Mouse (Mus musculus) limb, embryonic 14.5 days (tissue): ENCODE measurements around the gene Ctxn1. TPM values are rescaled to one million over a fixed set of nuclear protein-coding genes. Genes with fewer than 3 reads are reported as not detected.

Experiments used
- ATAC-seq: fragments of 200-750 bp; cut with Nextera tagmentation; 2 replicates; pipeline ENCODE4 v1.8.0; 2017; ENCODE audit warnings: low read depth, moderate number of reproducible peaks, moderate TSS enrichment; ENCODE audit not compliant: low FRiP score
- DNase-seq: peaks from one replicate; pipeline ENCODE4 v3.0.0-alpha.2; 2015; ENCODE audit warnings: low spot score
- H3K27ac ChIP-seq: fragments of 300-500 bp; sonication (generic); replicated peaks from 2 replicates; pipeline ENCODE4 v1.5.1; 2014; ENCODE audit warnings: low read depth, mild to moderate bottlenecking, low read length, moderate library complexity, mixed read lengths
- H3K27me3 ChIP-seq: fragments of 300-500 bp; sonication (generic); 2 replicates; pipeline ENCODE4 v1.6.1; 2014; ENCODE audit warnings: low read length, mixed read lengths; ENCODE audit not compliant: control insufficient read depth, insufficient read depth
- H3K36me3 ChIP-seq: fragments of 300-500 bp; sonication (generic); 2 replicates; pipeline ENCODE4 v1.6.1; 2014; ENCODE audit warnings: mild to moderate bottlenecking, low read length, moderate library complexity, mixed read lengths; ENCODE audit not compliant: control insufficient read depth, insufficient read depth
- H3K4me1 ChIP-seq: fragments of 300-500 bp; sonication (generic); 2 replicates; pipeline ENCODE4 v1.6.1; 2014; ENCODE audit warnings: antibody characterized with exemption, low read length, mixed read lengths; ENCODE audit not compliant: control insufficient read depth, insufficient read depth
- H3K4me2 ChIP-seq: fragments of 300-500 bp; sonication (generic); replicated peaks from 2 replicates; pipeline ENCODE4 v1.6.1; 2014; ENCODE audit warnings: low read depth, mild to moderate bottlenecking, low read length, moderate library complexity; ENCODE audit not compliant: severe bottlenecking
- H3K4me3 ChIP-seq: fragments of 300-500 bp; sonication (generic); replicated peaks from 2 replicates; pipeline ENCODE4 v1.5.1; 2014; ENCODE audit warnings: low read length
- H3K9ac ChIP-seq: fragments of 300-500 bp; sonication (generic); 2 replicates; pipeline ENCODE4 v1.6.1; 2014; ENCODE audit warnings: mild to moderate bottlenecking, low read depth, low read length, moderate library complexity; ENCODE audit not compliant: severe bottlenecking
- H3K9me3 ChIP-seq: fragments of 300-500 bp; sonication (generic); 2 replicates; pipeline ENCODE4 v1.6.1; 2016; ENCODE audit warnings: low read length; ENCODE audit not compliant: control insufficient read depth
- POLR2A ChIP-seq: fragments of 200-500 bp; IDR thresholded peaks from 2 replicates; pipeline ENCODE4 v1.8.0; 2012; ENCODE audit warnings: inconsistent platforms, mild to moderate bottlenecking, moderate library complexity, borderline replicate concordance; ENCODE audit not compliant: insufficient read depth, insufficient read length; ENCODE audit errors: extremely low read depth
- WGBS: fragments of 180-500 bp; shearing (Covaris S2); extraction: QIAGEN DNeasy Blood & Tissue Kit; methylation state at CpG from one replicate; pipeline ENCODE4 v1.1.7; 2014; 5-methylcytosine and 5-hydroxymethylcytosine counted together
- polyA plus RNA-seq, 2 experiments: library from polyadenylated mRNA; depleted of rRNA in 1 of 2; stranded (reverse) in 1 of 2; unstranded in 1 of 2; fragments of >200 nt; fragmentation: Nextera tagmentation in 1 of 2; extraction: Ambion mirVana in 1 of 2; gene quantifications; 2 replicates each; pipeline versions ENCODE4 v1.2.1 to v1.2.3; 2012 to 2014

The Ctxn1 gene
- polyA plus RNA-seq, 2 experiments, result 54.9 to 102 TPM

DNA sequence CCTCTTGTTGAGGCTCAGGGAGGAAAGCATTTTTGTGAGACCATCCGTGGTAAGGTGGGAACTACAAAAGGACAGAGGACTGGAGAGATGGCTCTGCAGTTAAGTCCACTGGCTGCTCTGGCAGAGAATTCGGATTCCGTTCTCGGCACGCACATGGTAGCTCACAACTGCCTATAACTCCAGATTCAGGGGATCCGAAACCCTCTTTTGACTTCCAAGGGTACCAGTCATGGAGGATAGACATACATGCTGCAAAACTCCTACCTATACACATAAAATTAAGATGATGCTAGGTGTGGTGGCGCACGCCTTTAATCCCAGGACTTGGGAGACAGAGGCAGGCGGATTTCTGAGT is 17.0 kb upstream of the Ctxn1 start:
- 21% methylated on average over 9 of the region's 9 CpGs for WGBS
- Histone ChIP-seq H3K27ac (peak overlapping the region; percentile 41; the same call in 1 of the 2 replicates), H3K9ac (peak overlapping the region; percentile 77), H3K27me3 (no peaks in the 10 kb centered on the region), H3K4me3 (peak overlapping the region; percentile 83), H3K36me3 (peaks cover 26% of the 10 kb centered on the region), H3K9me3 (no peaks in the 10 kb centered on the region), H3K4me2 (peak overlapping the region; percentile 58), H3K4me1 (peaks cover 4% of the 10 kb centered on the region)
- peak; percentile 31 for ATAC-seq
- no peak for DNase-seq
- TF ChIP-seq POLR2A, result no peak

DNA sequence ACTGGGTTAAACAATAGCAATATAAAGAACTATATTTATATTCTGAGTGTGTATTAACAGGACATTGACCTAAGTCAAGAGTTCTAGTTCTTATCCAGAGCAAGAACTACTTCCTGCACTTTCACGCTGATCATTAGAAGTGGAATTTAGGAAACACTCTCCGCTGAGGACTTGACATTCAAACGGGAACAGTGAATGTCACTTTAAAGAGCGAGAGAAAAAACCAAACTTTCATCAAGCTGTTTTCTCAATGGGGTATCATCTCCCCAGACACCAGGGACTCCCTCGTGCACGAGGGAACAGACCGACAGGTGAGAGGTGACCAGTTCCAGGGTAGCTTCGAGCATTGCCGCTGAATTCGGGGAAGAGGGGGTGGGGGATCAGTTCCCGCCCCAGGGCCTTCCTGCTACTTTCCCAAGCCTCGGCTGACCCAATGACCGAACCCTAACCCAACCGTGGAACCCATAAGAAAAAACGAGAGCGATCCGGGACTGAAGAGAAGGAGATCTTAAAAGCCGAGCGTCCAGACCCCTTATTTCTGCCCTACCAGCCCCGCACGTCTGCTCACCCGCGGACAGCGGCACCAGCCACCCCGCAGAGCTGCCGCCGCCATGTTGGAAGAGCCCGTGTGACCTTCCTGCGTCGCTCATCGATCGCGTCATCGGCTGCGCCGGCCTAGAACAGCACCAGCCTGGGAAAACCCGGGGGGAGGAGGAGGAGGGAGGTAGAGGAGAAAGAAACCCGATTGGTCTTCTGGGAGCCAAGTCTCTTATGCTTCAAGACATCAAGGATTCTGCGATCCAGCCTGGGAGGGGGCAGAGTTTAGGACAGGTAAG is 16.4 kb upstream of the Ctxn1 start, which contains the start of gene Timm44:
Gene Timm44, minus strand, starts transcription at position 639 of the 836 bp plus-strand sequence.
- H3K27me3 ChIP-seq, result no peaks in the 10 kb centered on the region
- H3K36me3 ChIP-seq, result peaks cover 30% of the 10 kb centered on the region
- DNase-seq (peak; percentile 95), ATAC-seq (peak; percentile 98)
- no peaks in the 10 kb centered on the region for H3K9me3 ChIP-seq
- H3K4me3 ChIP-seq, result peak within 1 kb of the TSS; percentile 83
- peaks cover 4% of the 10 kb centered on the region for H3K4me1 ChIP-seq
- H3K27ac ChIP-seq, result peak within 1 kb of the TSS; percentile 41; the same call in 1 of the 2 replicates
- under 1% methylated on average over 39 of the region's 39 CpGs for WGBS
- peak within 1 kb of the TSS; percentile 77 for H3K9ac ChIP-seq
- TF ChIP-seq POLR2A, result peak; percentile 19; the same call in 1 of the 2 replicates
- H3K4me2 ChIP-seq, result peak within 1 kb of the TSS; percentile 58

DNA sequence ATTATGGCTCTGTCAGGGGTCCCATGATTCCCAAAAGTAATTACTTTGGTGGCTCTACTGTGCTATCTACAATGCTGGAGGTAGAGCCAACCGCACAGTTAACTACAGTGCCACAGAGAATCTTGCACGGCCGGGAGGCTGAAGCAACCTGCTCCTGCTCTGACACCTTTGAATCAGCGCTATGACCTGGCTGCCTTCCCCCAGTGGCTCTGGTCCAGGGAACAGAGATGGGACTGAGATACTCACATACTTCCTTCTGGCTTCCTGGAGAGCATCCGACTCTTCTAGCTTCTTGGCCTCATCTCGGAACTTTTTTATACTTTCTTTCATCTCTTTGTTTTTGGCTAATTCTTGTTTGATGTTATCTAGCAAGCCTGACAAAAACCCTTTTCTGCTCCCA is 10.5 kb upstream of the Ctxn1 start:
- 81% methylated on average over 6 of the region's 6 CpGs for WGBS
- no peak overlapping the region for H3K4me3 ChIP-seq
- peaks cover 87% of the 10 kb centered on the region for H3K36me3 ChIP-seq
- no peak overlapping the region for H3K4me2 ChIP-seq
- H3K9ac ChIP-seq, result no peak overlapping the region
- DNase-seq (no peak), ATAC-seq (no peak)
- no peaks in the 10 kb centered on the region for H3K27me3 ChIP-seq
- TF ChIP-seq POLR2A, result no peak
- H3K4me1 ChIP-seq, result no peaks in the 10 kb centered on the region
- no peak overlapping the region for H3K27ac ChIP-seq
- no peaks in the 10 kb centered on the region for H3K9me3 ChIP-seq

DNA sequence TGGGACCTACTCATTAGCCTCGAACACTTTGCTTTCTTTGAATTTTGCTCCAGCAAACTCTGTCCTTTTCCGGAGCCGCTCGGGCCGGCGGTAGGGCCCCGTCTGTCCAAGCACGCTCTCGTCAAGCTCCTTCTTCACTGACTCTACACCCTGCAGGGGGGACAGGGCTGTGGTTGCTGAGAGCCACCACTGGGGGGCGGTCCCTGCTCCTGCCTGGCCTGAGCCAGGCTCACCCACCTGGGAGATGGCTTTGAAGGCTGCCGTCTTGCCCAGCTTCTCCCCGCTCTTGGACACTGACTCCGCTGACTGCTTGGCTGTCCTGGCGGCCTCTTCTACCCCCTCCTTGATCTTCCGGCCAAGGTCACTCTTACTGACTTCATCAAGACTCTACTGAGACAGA is 8.6 kb upstream of the Ctxn1 start:
- ATAC-seq (no peak), DNase-seq (no peak)
- no peaks in the 10 kb centered on the region for H3K27me3 ChIP-seq
- H3K9me3 ChIP-seq, result no peaks in the 10 kb centered on the region
- no peak overlapping the region for H3K27ac ChIP-seq
- peaks cover 91% of the 10 kb centered on the region for H3K36me3 ChIP-seq
- no peak for TF ChIP-seq POLR2A
- no peaks in the 10 kb centered on the region for H3K4me1 ChIP-seq
- no peak overlapping the region for H3K4me3 ChIP-seq
- no peak overlapping the region for H3K9ac ChIP-seq
- WGBS, result 80% methylated on average over 15 of the region's 15 CpGs
- no peak overlapping the region for H3K4me2 ChIP-seq

DNA sequence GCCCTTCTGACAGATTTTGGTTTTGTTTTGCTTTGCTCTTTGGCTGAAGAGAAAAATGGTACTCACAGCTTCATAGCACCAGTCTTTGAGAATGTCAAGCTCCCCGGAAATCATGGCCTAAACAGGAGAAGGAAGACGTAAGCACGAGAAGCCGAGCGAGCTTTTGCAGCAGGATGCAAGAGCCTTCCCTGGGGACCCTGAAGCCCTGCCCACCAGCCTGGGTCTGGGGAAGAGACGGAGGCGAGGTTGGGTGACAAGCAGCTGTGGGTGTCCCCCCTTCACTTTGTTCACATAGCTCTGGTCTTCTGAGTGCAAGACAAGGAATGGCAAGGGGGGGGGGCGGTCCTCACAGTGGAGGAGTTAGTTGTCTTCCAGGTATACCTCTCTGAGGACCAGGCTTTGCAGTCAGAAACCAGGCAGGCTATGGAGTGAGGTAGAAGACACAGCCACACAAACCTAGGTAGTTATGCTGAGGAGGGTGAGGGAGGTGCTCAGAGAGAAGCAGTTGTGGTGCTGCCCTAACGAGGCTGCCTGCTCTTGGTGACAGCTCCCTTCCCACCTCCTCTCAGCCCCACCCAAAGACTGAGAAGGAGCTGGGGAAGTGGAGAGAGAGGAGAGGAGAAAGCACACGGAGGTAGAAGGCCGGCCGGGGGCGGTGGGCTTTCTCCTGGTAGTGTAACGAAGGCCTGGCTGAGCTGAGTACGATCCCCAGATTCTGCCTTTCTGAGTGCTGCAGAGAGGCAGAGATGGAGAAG is 6.3 kb upstream of the Ctxn1 start:
- Histone ChIP-seq H3K4me3 (no peak overlapping the region), H3K4me2 (no peak overlapping the region), H3K27ac (no peak overlapping the region), H3K9me3 (no peaks in the 10 kb centered on the region), H3K9ac (no peak overlapping the region), H3K36me3 (peaks cover 98% of the 10 kb centered on the region), H3K4me1 (no peaks in the 10 kb centered on the region), H3K27me3 (no peaks in the 10 kb centered on the region)
- DNase-seq (no peak), ATAC-seq (no peak)
- 92% methylated on average over 15 of the region's 15 CpGs for WGBS
- no peak for TF ChIP-seq POLR2A
